Mouse (Mus musculus): ENCODE data around the gene Psme4. TPM values are rescaled to one million over a fixed set of nuclear protein-coding genes. Genes with fewer than 3 reads are reported as not detected.

Gene Psme4
- polyA plus RNA-seq, 3 experiments from 2014 or later = 22.2 to 29.8 (median 27.3) TPM

Other genes starting within 250 kb of the Psme4 start
- gene Acyp2, start 122.1 kb upstream of the Psme4 start, polyA plus RNA-seq (2017; shearing (Covaris generic)) = 1 to 10 TPM; 1.3 to 4.0 (median 1.5) TPM
- not detected for gene Gpr75, start 113.6 kb downstream of the Psme4 start, polyA plus RNA-seq (2017; shearing (Covaris generic))
- 10 to 100 TPM; 55.9 to 83.5 (median 68.2) TPM for gene Asb3, start 113.7 kb downstream of the Psme4 start, polyA plus RNA-seq (2017; shearing (Covaris generic))
- gene Erlec1, start 182.6 kb downstream of the Psme4 start, polyA plus RNA-seq (2017; shearing (Covaris generic)) = 10 to 100 TPM; 11.2 to 18.2 (median 16.0) TPM
- 10 to 100 TPM; 10.1 to 18.6 (median 12.5) TPM for gene Chac2, start 214.6 kb downstream of the Psme4 start, polyA plus RNA-seq (2017; shearing (Covaris generic))